Mouse (Mus musculus) adrenal gland, postnatal 4 days (tissue): ENCODE measurements around the gene Lcn3. TPM values are rescaled to one million over a fixed set of nuclear protein-coding genes. Genes with fewer than 3 reads are reported as not detected.
A peak's percentile ranks its signal among the peaks of the same experiment; 100 is the strongest.
"Not testable (repeated sequence)": the region's sequence is repeated elsewhere in the genome, so short reads cannot be mapped to it uniquely, and the experiment has no call there.

Source experiments
- DNase-seq, 2 experiments: peaks; one replicate each; pipeline ENCODE4 v3.0.0; 2021 to 2022; ENCODE audit warnings: low spot score in 2 of 2, mixed read lengths in 2 of 2
- long read RNA-seq, 2 experiments: library from polyadenylated mRNA; stranded (forward); transcript quantifications; one replicate each; pipeline ENCODE4 v2.0.0; 2021
- total RNA-seq, 2 experiments: library from RNA; stranded (reverse); gene quantifications; 2 replicates each; pipeline ENCODE4 v1.2.3; 2021

Gene Lcn3
- not detected for total RNA-seq
- long read RNA-seq, experiment 1, result 0 reads
- long read RNA-seq, experiment 2, result 0 reads

GRCm38 (mm10) chr2:25765269-25765668 is at the start of gene Lcn3:
Lcn3 (plus strand) TSS chr2:25765569.
- no peak for DNase-seq

- no peak for DNase-seq
Measured at GRCm38 (mm10) chr2:25717222-25717621, 48.1 kb upstream of the Lcn3 start.

- no peak for DNase-seq
Measured at GRCm38 (mm10) chr2:25733199-25733930, 32.0 kb upstream of the Lcn3 start.

- DNase-seq, result not testable (repeated sequence)
Measured at GRCm38 (mm10) chr2:25736709-25737108, 28.7 kb upstream of the Lcn3 start, which contains the start of gene Obp2b. Obp2b (plus strand) TSS chr2:25737009.

- no peak for DNase-seq
Measured at GRCm38 (mm10) chr2:25741671-25742070, 23.7 kb upstream of the Lcn3 start.

- no peak for DNase-seq
Measured at GRCm38 (mm10) chr2:25754201-25754600, 11.2 kb upstream of the Lcn3 start.

GRCm38 (mm10) chr2:25758064-25758625 is 7.2 kb upstream of the Lcn3 start:
- DNase-seq, result no peak

- no peak for DNase-seq
Measured at GRCm38 (mm10) chr2:25767764-25768163, 2.4 kb downstream of the Lcn3 start.

GRCm38 (mm10) chr2:25773507-25773906 is 8.1 kb downstream of the Lcn3 start:
- no peak for DNase-seq

- DNase-seq, result no peak
Measured at GRCm38 (mm10) chr2:25774640-25775039, 9.3 kb downstream of the Lcn3 start.

GRCm38 (mm10) chr2:25775991-25776390 is 10.6 kb downstream of the Lcn3 start:
- DNase-seq, result no peak

GRCm38 (mm10) chr2:25776717-25777116 is 11.3 kb downstream of the Lcn3 start, which contains the start of gene Lcn11:
Lcn11 (plus strand) TSS chr2:25777017.
- DNase-seq, result no peak

GRCm38 (mm10) chr2:25779076-25779475 is 13.7 kb downstream of the Lcn3 start:
- no peak for DNase-seq

- no peak for DNase-seq
Measured at GRCm38 (mm10) chr2:25780921-25781320, 15.6 kb downstream of the Lcn3 start.

GRCm38 (mm10) chr2:25781957-25782356 is 16.6 kb downstream of the Lcn3 start, which contains the start of gene Gm13539:
Gm13539 (plus strand) TSS chr2:25782257.
- DNase-seq, result no peak

- no peak for DNase-seq
Measured at GRCm38 (mm10) chr2:25785573-25786322, 20.4 kb downstream of the Lcn3 start.

- DNase-seq, result no peak
Measured at GRCm38 (mm10) chr2:25789092-25789491, 23.7 kb downstream of the Lcn3 start.

GRCm38 (mm10) chr2:25797635-25798034 is 32.3 kb downstream of the Lcn3 start:
- DNase-seq, result no peak

GRCm38 (mm10) chr2:25798065-25798464 is 32.7 kb downstream of the Lcn3 start:
- peak in 1 of 2 experiments; percentile 1 for DNase-seq

GRCm38 (mm10) chr2:25811711-25812110 is 46.3 kb downstream of the Lcn3 start:
- no peak for DNase-seq

- DNase-seq, result no peak
Measured at GRCm38 (mm10) chr2:25813364-25813763, 48.0 kb downstream of the Lcn3 start.

GRCm38 (mm10) chr2:25815748-25816147 is 50.4 kb downstream of the Lcn3 start, which contains the start of gene Glt6d1:
Glt6d1 (minus strand) TSS chr2:25815848.
- not testable (repeated sequence) for DNase-seq
